Mouse (Mus musculus) neutrophil, adult 5-6 weeks (primary cell): ENCODE measurements around the gene Doc2b. TPM values are rescaled to one million over a fixed set of nuclear protein-coding genes. Genes with fewer than 3 reads are reported as not detected.
"Not testable (repeated sequence)": the region's sequence is repeated elsewhere in the genome, so short reads cannot be mapped to it uniquely, and the experiment has no call there.

Experiments used
- ATAC-seq: fragments of 151-379, 151-347 bp; 2 replicates; pipeline ENCODE4 v1.8.0; 2017; ENCODE audit warnings: mild to moderate bottlenecking, moderate TSS enrichment; ENCODE audit not compliant: insufficient number of reproducible peaks, poor library complexity, low FRiP score, severe bottlenecking; ENCODE audit errors: extremely low read depth
- total RNA-seq: library from RNA; stranded (forward); fragments of 200-1000 nt; gene quantifications from 2 replicates; pipeline ENCODE4 v1.2.3, GENCODE M21; 2017

The Doc2b gene
- total RNA-seq, 1 experiment from 2014 or later: not detected

GRCm38 (mm10) chr11:75744761-75745160 lies 51.1 kb downstream of the Doc2b start:
- ATAC-seq: no peak

- ATAC-seq: no peak
Observed at GRCm38 (mm10) chr11:75741615-75742014, 54.2 kb downstream of the Doc2b start.

- ATAC-seq: no peak
Observed at GRCm38 (mm10) chr11:75740204-75740603, 55.6 kb downstream of the Doc2b start.

GRCm38 (mm10) chr11:75738477-75738821 lies 57.4 kb downstream of the Doc2b start:
- no peak for ATAC-seq

- peak; percentile 37 for ATAC-seq
Observed at GRCm38 (mm10) chr11:75737806-75738476, 57.9 kb downstream of the Doc2b start.

- no peak for ATAC-seq
Observed at GRCm38 (mm10) chr11:75736978-75737377, 58.9 kb downstream of the Doc2b start.

- no peak for ATAC-seq
Observed at GRCm38 (mm10) chr11:75735462-75736252, 60.2 kb downstream of the Doc2b start.

GRCm38 (mm10) chr11:75733227-75733940 lies 62.5 kb downstream of the Doc2b start:
- peak; percentile 14; the same call in 1 of the 2 replicates for ATAC-seq

GRCm38 (mm10) chr11:75732434-75733226 lies 63.2 kb downstream of the Doc2b start, which contains the start of gene Ywhae:
Ywhae (plus strand) TSS chr11:75732869.
- peak; percentile 70 for ATAC-seq

- ATAC-seq: not testable (repeated sequence)
Observed at GRCm38 (mm10) chr11:75727659-75728058, 68.2 kb downstream of the Doc2b start.

- ATAC-seq: no peak
Observed at GRCm38 (mm10) chr11:75727168-75727567, 68.7 kb downstream of the Doc2b start.

- ATAC-seq: no peak
Observed at GRCm38 (mm10) chr11:75722339-75722738, 73.5 kb downstream of the Doc2b start.

Other genes with a start within 250 kb of the Doc2b start
- 88.9 and 113 TPM in 2 replicates for gene Pitpna, start 208.0 kb downstream of the Doc2b start, total RNA-seq
- 119 and 128 TPM in 2 replicates for gene Inpp5k, start 165.1 kb downstream of the Doc2b start, total RNA-seq
- gene Myo1c, start 145.5 kb downstream of the Doc2b start, total RNA-seq: 153 and 163 TPM in 2 replicates
- 80.4 and 102 TPM in 2 replicates for gene Crk, start 116.8 kb downstream of the Doc2b start, total RNA-seq
- 141 and 162 TPM in 2 replicates for gene Ywhae, start 63.2 kb downstream of the Doc2b start, total RNA-seq
- 6.6 and 7.9 TPM in 2 replicates for gene Rph3al, start 142.4 kb upstream of the Doc2b start, total RNA-seq
- gene 1700016K19Rik, start 203.9 kb upstream of the Doc2b start, total RNA-seq: not detected in 2 replicates
- gene Rflnb, start 231.7 kb upstream of the Doc2b start, total RNA-seq: 69.2 and 73.0 TPM in 2 replicates